Mouse (Mus musculus): Measurements from ENCODE around the gene Ahcyl2. TPM values are rescaled to one million over a fixed set of nuclear protein-coding genes. Genes with fewer than 3 reads are reported as not detected.

Gene Ahcyl2
- 47.0 and 85.5 TPM in 2 replicates for polyA plus RNA-seq (2012; ENCODE audit: low replicate concordance)

DNA sequence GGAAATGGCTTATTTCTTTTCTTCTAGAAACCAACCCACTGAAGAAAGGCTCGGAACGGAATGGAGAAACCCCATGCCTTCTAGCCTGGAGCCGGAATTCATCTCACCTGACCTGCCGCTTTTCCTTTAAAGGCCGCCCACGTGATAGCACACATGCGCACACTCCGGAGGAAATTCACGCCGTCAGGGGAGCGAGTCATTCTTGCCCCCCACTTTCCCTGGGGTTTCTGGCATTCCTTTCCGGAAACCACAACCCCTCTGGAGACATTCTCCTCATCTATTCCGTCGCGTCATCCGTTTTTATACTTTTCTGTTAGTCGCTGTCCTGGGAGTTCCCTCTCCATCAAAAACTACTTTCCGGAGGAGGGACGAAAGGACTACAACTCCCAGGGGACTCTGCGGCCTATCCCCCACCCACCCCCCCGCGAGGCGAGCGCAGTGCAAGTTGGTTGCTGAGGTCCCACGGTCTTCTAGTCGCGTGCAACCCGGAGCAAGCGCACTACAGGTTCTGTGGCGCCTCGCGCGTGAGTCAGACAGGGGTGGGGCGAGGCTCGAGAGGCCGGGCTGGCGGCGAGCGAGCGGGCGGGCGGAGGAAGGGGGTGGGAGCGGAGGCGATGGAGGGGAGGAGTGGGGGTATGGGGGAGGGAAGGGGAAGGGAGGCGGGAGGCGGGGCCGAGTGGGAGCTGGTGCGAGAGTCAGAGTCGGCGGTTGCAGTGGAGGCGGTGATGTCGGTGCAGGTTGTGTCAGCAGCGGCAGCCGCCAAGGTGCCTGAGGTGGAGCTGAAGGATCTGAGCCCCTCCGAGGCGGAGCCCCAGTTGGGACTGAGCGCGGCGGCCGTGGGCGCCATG lies at the start of gene Ahcyl2:
Ahcyl2 (plus strand) TSS at position 199 of the 848 bp plus-strand sequence.

GRCm38 (mm10) chr6:29735336-29735688 lies 32.5 kb upstream of the Ahcyl2 start, which contains the start of gene Smo:
Gene Smo, plus strand, starts transcription at chr6:29735503.

DNA sequence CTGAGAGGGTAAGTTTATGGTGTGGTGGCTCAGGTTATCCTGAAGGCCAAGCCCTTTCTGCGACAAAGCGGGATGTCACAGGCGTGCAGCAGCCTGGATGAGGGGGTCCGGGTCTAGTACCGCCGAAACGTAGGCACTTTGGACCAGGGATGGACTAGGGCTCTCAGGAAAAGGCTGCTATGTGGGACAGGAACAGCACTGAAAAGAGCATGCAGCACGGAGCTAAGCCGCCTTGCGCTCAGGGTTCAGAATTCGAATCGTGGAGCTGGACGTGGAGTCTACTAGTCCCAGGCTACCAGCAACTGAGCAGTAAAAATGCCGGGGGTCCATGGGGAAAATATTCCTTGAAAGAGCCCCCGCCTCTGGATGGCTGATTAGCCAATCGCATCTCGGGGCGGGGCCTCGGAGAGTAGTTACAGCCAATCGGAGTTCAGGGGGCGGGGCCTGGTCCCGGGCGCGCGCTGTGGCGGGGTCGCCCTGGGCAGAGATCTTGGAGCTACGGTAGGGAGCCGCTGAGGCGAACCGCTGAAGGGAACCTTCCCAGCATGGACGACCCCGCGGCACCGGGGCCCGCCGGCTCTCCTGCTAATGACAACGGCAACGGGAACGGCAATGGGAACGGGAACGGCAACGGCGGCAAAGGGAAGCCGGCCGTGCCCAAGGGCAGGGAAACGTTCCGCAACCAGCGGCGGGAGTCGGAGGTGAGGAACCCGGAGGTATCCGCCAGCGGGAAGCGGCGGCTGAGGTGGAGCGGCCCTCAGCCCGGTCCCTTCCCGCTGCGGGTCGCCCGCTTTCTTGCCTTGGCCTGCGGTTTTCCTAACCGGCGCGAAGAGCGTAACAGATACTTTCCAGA lies 148.9 kb downstream of the Ahcyl2 start, which contains the start of gene Strip2:
Strip2 (plus strand) TSS at position 483 of the 853 bp plus-strand sequence.

Other genes with a start within 250 kb of the Ahcyl2 start
- 30.4 and 53.8 TPM in 2 replicates for gene Irf5, start 241.4 kb upstream of the Ahcyl2 start, polyA plus RNA-seq (2012; ENCODE audit: low replicate concordance)
- 21.6 and 24.5 TPM in 2 replicates for gene Tnpo3, start 158.1 kb upstream of the Ahcyl2 start, polyA plus RNA-seq (2012; ENCODE audit: low replicate concordance)
- 133 and 205 TPM in 2 replicates for gene Tspan33, start 73.8 kb upstream of the Ahcyl2 start, polyA plus RNA-seq (2012; ENCODE audit: low replicate concordance)
- 30.0 and 30.6 TPM in 2 replicates for gene Smo, start 32.5 kb upstream of the Ahcyl2 start, polyA plus RNA-seq (2012; ENCODE audit: low replicate concordance)
- 0.20 and 0.34 TPM in 2 replicates for gene Strip2, start 149.0 kb downstream of the Ahcyl2 start, polyA plus RNA-seq (2012; ENCODE audit: low replicate concordance)

Data from leukemia stem cell, adult 10-12 weeks (primary cell).